Mouse (Mus musculus) embryonic fibroblast, embryonic 13.5 days (primary cell): ENCODE data around the gene Purb. TPM values are rescaled to one million over a fixed set of nuclear protein-coding genes. Genes with fewer than 3 reads are reported as not detected.

Experiments used
- H3K27ac ChIP-seq: 2 replicates; pipeline ENCODE4 v1.5.1; 2012; ENCODE audit warnings: low read length, control low read depth, inconsistent platforms; ENCODE audit not compliant: insufficient read depth
- H3K4me1 ChIP-seq: 2 replicates; pipeline ENCODE4 v1.6.1; 2011; ENCODE audit warnings: low read length; ENCODE audit not compliant: control insufficient read depth, insufficient read depth
- H3K4me3 ChIP-seq: 2 replicates; pipeline ENCODE4 v1.5.1; 2011; ENCODE audit warnings: mild to moderate bottlenecking, control low read depth, low read length; ENCODE audit not compliant: insufficient read depth
- CTCF ChIP-seq: IDR thresholded peaks from 2 replicates; pipeline ENCODE4 v1.5.1; 2011; ENCODE audit warnings: mild to moderate bottlenecking, control low read depth, low read length, moderate library complexity, borderline replicate concordance; ENCODE audit not compliant: insufficient read depth
- POLR2A ChIP-seq: IDR thresholded peaks from 2 replicates; pipeline ENCODE4 v1.6.1; 2011; ENCODE audit warnings: low read depth, mild to moderate bottlenecking, control low read depth, low read length, moderate library complexity
- polyA plus RNA-seq: library from polyadenylated mRNA; stranded (reverse); fragments of >200 nt; gene quantifications from 2 replicates; pipeline ENCODE4 v1.2.4, GENCODE M21; 2011; ENCODE audit warnings: low read depth; ENCODE audit not compliant: missing spikeins, insufficient read length

Gene Purb
- polyA plus RNA-seq, 1 experiment: 43.2 TPM

DNA sequence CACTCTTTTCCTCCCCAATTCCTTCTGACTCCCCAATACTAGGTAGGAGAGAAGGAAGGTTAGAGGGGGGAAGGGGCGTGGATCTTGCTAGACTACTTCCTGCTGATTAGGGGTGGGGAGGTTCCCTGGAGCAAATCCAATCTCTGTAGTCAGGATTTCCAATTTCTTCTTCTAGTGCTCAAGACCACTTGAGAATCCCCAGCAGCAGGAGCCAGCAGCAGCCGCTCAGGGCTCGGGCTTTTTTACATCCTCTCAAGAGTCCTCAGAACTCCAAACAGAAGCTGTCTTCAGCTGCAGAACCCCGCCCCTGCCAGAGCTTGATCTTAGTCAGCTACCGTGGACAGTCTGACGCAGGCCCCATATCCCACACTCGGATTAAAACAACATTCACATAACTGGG is 11.8 kb upstream of the Purb start:
- Histone ChIP-seq H3K4me1 (no peaks in the 10 kb centered on the region), H3K4me3 (no peak overlapping the region), H3K27ac (no peak overlapping the region)
- TF ChIP-seq POLR2A: no peak
- no peak for TF ChIP-seq CTCF

DNA sequence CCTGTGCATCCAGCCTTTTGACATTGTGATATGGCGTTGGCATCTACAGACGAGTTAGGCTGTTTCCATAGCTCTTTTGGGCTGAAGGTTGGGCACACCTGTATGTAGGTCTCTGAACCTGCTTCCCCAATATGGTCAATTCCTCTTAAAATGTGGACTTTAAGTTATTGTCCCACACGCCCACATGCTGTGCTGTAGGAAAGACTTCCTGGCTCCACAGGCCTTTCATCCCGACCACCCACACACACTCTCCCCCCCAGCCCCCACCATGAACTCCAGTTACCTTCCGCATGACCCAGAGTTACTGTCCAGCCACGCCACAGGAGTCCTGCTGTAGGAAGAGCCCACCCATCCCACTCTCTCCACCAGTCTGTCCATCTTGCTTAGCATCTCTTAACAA is 11.2 kb upstream of the Purb start:
- no peak overlapping the region for H3K27ac ChIP-seq
- TF ChIP-seq POLR2A: no peak
- TF ChIP-seq CTCF: no peak
- H3K4me3 ChIP-seq: no peak overlapping the region
- H3K4me1 ChIP-seq: no peaks in the 10 kb centered on the region

DNA sequence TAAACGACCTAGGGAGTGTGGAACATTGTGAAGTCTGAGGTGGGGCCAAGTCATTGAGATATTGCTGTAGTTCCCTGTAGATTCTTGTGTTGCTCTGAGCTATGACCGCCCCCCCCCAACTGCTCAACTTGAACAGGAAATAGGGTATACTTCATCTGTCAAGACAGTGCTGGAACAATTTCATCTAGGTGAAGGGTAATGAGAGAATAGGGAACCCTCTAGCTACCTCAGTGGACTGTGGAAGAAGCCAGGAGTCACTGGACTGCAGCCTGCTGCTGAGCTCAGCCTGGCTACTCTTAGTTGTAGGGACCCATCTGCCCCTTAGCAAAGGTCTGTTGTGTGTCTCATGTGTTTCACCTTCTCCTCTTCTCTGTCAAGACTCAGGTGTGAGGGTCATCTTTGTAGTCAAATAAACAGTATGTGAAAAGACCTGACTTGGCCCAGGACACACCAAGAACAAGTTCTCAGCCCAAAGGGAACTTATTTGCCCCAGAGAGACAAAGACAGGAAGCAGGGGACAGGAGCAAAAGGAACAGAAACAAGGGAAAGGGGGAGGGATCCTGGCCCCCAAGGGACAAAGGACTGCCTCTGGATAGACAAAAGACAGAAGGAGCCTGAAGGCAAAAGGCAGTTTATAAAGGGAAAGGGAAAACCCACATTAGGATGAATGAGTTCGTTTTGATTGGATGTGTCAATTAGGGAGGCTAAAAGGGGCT is 8.7 kb upstream of the Purb start:
- TF ChIP-seq POLR2A (no peak), CTCF (no peak)
- no peaks in the 10 kb centered on the region for H3K4me1 ChIP-seq
- H3K27ac ChIP-seq: no peak overlapping the region
- no peak overlapping the region for H3K4me3 ChIP-seq

DNA sequence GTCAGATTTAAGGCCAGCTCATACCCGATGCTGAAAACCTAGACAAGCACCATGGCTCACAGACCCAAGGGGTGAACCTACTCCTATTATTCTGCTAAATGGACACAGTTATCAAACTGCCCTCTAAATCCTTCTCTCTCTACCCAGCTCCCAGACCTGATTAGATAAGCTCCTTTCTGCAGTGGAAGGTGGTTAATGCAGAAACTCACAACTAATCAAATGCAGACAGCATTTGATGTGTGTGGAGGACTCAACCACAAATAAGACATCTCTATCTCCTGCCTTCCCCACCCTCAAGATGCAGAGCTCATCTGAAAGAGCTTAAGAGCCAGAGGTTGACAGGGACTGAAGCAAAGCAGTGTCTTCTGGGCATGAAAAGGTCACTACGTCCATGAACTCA is 7.4 kb upstream of the Purb start:
- no peak for TF ChIP-seq POLR2A
- no peak for TF ChIP-seq CTCF

DNA sequence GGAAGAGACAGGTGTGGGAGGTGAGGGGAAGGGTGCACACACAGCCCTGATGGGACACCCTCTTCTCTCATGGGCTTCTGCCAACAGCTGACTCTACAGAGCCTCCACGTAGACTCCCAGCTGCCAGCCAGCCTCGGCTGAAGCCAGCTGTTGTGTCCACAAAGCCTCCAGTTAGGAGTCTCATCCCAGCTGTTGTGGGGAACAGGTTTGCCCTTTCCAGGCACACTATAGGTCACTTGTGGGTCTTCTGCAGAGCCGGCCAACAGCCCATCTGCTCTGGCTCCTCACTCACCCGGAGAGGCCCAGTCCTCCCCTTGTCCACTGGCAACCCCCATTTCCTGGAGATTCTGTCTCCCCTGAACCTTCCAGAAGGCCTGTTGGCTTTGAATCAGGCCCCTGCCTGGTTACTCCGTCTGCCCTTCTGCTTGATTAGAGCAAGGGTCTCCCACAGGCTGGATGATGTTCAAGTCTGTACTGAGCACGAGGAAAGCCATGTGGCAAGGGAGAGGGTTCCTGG is 6.0 kb upstream of the Purb start:
- Histone ChIP-seq H3K4me3 (no peak overlapping the region), H3K27ac (no peak overlapping the region), H3K4me1 (no peaks in the 10 kb centered on the region)
- TF ChIP-seq POLR2A (no peak), CTCF (no peak)

More for the DNA sequence above, 7.4 kb upstream of the Purb start:
- no peaks in the 10 kb centered on the region for H3K4me1 ChIP-seq
- H3K27ac ChIP-seq: no peak overlapping the region
- H3K4me3 ChIP-seq: no peak overlapping the region

DNA sequence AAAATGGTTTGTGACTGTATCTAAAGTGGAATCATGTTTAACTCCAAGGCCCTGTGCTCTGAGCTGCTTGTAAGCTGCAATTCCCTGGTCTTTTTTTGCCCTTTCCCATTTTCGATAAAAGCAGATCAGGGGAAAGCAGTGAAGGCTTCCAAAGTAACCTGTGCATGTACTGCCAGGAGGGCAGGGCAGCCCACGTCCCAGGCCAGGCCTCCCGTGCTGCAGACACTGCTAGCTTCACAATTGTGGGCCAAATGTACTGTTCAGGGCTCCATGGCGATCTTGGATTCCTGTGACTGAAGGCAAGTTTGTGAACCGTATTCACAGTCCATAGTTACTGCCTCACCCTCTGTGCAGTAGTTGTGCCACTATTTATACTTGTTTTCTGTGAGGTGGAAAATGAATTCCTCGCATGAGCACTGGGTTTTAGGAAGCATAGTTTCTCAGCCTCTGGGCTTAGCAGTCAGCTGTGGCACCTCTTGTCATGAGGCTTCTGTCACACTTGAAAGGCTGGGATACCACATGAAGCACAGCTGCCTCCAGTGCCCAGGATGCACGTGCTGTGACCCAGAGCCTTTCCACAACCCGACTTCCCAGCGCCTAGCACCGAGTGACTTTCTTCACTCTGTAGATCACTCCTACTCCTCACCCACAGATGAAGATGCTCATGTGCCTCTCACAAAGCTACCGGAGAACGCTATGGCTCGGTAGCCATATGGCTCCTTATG is 5.1 kb upstream of the Purb start:
- no peak overlapping the region for H3K4me3 ChIP-seq
- TF ChIP-seq CTCF (no peak), POLR2A (no peak)
- no peak overlapping the region for H3K27ac ChIP-seq
- no peaks in the 10 kb centered on the region for H3K4me1 ChIP-seq

DNA sequence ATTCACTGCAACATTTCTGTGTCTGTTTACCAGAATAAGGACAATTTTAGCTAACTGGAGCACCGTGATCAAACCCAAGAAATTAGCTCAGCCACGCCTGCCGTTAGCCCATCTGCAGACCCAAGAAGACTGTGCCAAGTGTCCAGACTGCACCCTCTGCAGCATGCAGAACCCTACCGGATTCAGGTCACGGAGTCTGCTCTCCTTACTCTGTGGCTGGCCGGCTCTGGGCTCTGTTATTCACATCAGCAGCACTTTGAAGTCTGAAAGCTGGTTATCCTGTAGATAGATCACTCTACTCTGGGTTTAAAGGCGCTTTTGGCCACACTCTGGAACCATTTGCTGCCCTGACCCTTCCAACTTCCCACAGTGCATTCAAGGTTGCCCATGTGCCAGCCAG is 4.5 kb upstream of the Purb start:
- H3K27ac ChIP-seq: no peak overlapping the region
- TF ChIP-seq POLR2A (no peak), CTCF (no peak)
- no peak overlapping the region for H3K4me3 ChIP-seq
- H3K4me1 ChIP-seq: no peaks in the 10 kb centered on the region

DNA sequence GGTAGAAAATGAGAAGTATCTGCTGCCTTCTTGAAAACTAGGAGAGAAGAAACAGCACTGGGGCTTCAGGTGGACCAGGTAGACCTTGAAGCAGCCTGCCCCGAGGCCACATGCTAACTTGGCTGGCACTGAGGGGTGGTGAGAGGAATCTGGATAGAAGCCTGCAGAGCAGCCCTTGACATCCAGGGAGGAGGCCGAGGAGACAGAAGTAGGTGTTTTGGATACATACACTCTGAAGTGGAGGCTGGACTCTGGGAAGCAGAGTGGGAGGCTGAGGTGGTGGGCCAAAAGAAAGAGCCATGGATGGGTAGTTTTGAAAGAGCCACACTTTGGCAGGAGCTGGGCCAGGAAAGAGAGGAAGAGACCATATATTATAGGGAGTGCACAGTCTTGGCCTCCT is 3.5 kb upstream of the Purb start:
- no peak overlapping the region for H3K27ac ChIP-seq
- H3K4me3 ChIP-seq: no peak overlapping the region
- H3K4me1 ChIP-seq: no peaks in the 10 kb centered on the region
- TF ChIP-seq CTCF (no peak), POLR2A (no peak)

DNA sequence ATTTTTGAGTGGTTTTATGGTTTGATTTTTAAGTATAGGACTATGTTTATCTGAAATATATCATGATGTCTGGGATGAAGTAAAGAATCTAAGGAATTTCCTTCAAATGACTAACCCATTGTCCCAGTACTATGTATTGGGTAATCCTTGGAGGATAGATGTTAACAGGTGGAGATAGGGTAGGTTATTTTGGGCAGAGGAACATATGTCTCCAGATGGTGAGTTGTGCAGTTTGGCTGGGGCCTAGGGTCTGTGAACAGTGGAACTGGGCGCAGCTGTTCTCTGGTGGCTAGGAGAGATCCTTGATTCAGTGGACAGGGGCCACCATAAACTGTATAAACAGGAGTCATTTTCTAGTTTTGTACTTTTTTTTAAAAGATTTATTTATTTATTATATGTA is 1.6 kb upstream of the Purb start:
- no peak for TF ChIP-seq CTCF
- TF ChIP-seq POLR2A: no peak
- no peaks in the 10 kb centered on the region for H3K4me1 ChIP-seq
- no peak overlapping the region for H3K4me3 ChIP-seq
- no peak overlapping the region for H3K27ac ChIP-seq

DNA sequence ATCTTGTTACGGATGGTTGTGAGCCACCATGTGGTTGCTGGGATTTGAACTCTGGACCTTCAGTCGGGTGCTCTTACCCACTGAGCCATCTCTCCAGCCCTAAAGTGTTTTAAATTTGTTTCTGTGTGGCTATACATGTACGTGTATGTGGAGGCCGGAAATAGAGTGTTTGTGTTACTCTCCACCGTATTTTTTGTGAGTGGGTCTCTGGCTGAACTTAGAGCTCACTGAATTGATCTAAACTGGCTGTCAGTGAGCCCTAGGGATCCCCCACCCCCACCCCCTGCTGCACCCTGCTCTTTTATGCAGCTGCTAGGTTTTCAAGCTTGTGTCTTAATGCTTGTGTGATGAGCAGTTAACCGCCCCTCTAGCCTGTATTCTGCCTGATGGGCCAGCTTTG is 1.2 kb upstream of the Purb start:
- Histone ChIP-seq H3K4me3 (no peak overlapping the region), H3K4me1 (no peaks in the 10 kb centered on the region), H3K27ac (no peak overlapping the region)
- no peak for TF ChIP-seq CTCF
- no peak for TF ChIP-seq POLR2A
